Mouse (Mus musculus) cortical plate, adult 2 months (tissue): ENCODE measurements around the gene Srcin1. TPM values are rescaled to one million over a fixed set of nuclear protein-coding genes. Genes with fewer than 3 reads are reported as not detected.

ENCODE experiments used
- H3K27ac ChIP-seq: fragments of 200-500 bp; 2 replicates; pipeline ENCODE4 v1.5.1; 2012; ENCODE audit warnings: low read length, control low read depth, inconsistent platforms; ENCODE audit not compliant: insufficient read depth
- H3K4me1 ChIP-seq: fragments of 200-500 bp; 2 replicates; pipeline ENCODE4 v1.6.1; 2011; ENCODE audit warnings: low read length; ENCODE audit not compliant: control insufficient read depth, insufficient read depth
- H3K4me3 ChIP-seq: fragments of 200-500 bp; 2 replicates; pipeline ENCODE4 v1.5.1; 2011; ENCODE audit warnings: mild to moderate bottlenecking, low read length, control low read depth; ENCODE audit not compliant: insufficient read depth
- CTCF ChIP-seq: fragments of 200-500 bp; IDR thresholded peaks from 2 replicates; pipeline ENCODE4 v1.5.1; 2011; ENCODE audit warnings: mild to moderate bottlenecking, control low read depth, low read length; ENCODE audit not compliant: insufficient read depth; ENCODE audit errors: extremely low read depth
- POLR2A ChIP-seq: fragments of 200-500 bp; IDR thresholded peaks from 2 replicates; pipeline ENCODE4 v1.6.1; 2011; ENCODE audit warnings: mild to moderate bottlenecking, low read length, control low read depth; ENCODE audit not compliant: insufficient read depth; ENCODE audit errors: extremely low read depth
- polyA plus RNA-seq: library from polyadenylated mRNA; depleted of rRNA; stranded (reverse); fragments of >200 nt; gene quantifications from 2 replicates; pipeline ENCODE4 v1.2.3, GENCODE M21; 2012

Srcin1 gene
- polyA plus RNA-seq, 1 experiment: 141 TPM

- no peak overlapping the region for H3K4me3 ChIP-seq
- H3K27ac ChIP-seq: no peak overlapping the region
- TF ChIP-seq POLR2A (no peak), CTCF (no peak)
- H3K4me1 ChIP-seq: peaks cover 1% of the 10 kb centered on the region; the same call in 1 of the 2 replicates
Observed at GRCm38 (mm10) chr11:97502846-97503245, 73.1 kb downstream of the Srcin1 start.

- Histone ChIP-seq H3K4me3 (no peak overlapping the region), H3K27ac (no peak overlapping the region), H3K4me1 (peaks cover 1% of the 10 kb centered on the region; the same call in 1 of the 2 replicates)
- TF ChIP-seq CTCF: no peak
- peak; percentile 28; the same call in 1 of the 2 replicates for TF ChIP-seq POLR2A
Observed at GRCm38 (mm10) chr11:97502383-97502782, 73.6 kb downstream of the Srcin1 start.

- Histone ChIP-seq H3K4me3 (no peak overlapping the region), H3K27ac (no peak overlapping the region; the same call in 1 of the 2 replicates)
Observed at GRCm38 (mm10) chr11:97500720-97501448, 75.1 kb downstream of the Srcin1 start.

GRCm38 (mm10) chr11:97499865-97500719 is 75.9 kb downstream of the Srcin1 start, which contains the start of gene 4933428G20Rik:
TSS of gene 4933428G20Rik (minus strand) at chr11:97500340.
- TF ChIP-seq POLR2A: peak; percentile 24; the same call in 1 of the 2 replicates
- no peak for TF ChIP-seq CTCF
- Histone ChIP-seq H3K4me1 (peaks cover 1% of the 10 kb centered on the region; the same call in 1 of the 2 replicates), H3K27ac (no peak within 1 kb of the TSS; the same call in 1 of the 2 replicates), H3K4me3 (no peak within 1 kb of the TSS)

More at GRCm38 (mm10) chr11:97500720-97501448, 75.1 kb downstream of the Srcin1 start:
- H3K4me1 ChIP-seq: peaks cover 1% of the 10 kb centered on the region; the same call in 1 of the 2 replicates
- TF ChIP-seq CTCF: no peak
- no peak for TF ChIP-seq POLR2A

GRCm38 (mm10) chr11:97497543-97497942 is 78.4 kb downstream of the Srcin1 start:
- H3K4me1 ChIP-seq: peaks cover under 1% of the 10 kb centered on the region; the same call in 1 of the 2 replicates

GRCm38 (mm10) chr11:97492836-97493235 is 83.2 kb downstream of the Srcin1 start:
- Histone ChIP-seq H3K4me1 (no peaks in the 10 kb centered on the region), H3K27ac (no peak overlapping the region), H3K4me3 (no peak overlapping the region)
- TF ChIP-seq CTCF (no peak), POLR2A (no peak)

More at GRCm38 (mm10) chr11:97497543-97497942, 78.4 kb downstream of the Srcin1 start:
- TF ChIP-seq CTCF: no peak
- TF ChIP-seq POLR2A: no peak
- Histone ChIP-seq H3K27ac (no peak overlapping the region), H3K4me3 (no peak overlapping the region)

GRCm38 (mm10) chr11:97491640-97492039 is 84.3 kb downstream of the Srcin1 start:
- no peak overlapping the region for H3K4me3 ChIP-seq
- H3K27ac ChIP-seq: no peak overlapping the region
- no peaks in the 10 kb centered on the region for H3K4me1 ChIP-seq
- TF ChIP-seq POLR2A (no peak), CTCF (no peak)

DNA sequence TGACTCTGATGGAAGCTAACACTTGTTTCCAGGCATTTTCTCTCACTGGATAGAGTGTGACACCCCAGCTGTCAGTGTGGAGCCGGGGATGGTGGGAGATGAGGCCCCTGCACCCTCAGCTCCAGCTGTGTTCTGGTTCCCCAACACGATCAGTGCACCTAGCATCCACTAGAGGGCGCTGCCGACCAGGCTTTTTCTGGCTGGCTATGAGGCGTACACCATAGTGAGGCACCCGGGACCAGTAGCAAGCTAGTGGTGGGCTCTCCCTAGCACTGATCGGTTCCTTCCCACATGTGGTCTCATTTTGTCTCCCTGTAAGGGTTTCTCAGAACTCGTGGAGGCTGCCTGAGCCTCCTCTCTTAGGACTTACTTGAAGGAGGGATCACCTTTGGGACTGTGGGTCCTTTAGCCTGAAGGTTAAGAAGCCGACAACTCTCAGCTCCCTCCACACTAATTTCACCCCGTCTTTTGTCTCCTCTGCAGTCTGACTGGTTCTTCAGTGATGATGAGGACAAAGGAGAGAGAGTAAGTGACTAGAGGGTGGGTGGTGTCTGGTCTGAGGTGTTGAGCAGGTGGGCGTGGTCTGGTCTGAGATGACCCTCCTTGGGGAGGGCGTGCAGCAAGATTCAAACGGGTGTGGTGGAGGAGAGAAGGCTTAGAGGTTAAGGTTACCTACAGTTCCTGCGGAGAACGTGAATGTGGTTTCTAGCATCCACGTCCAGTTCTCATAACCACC is 86.2 kb downstream of the Srcin1 start:
- TF ChIP-seq POLR2A: no peak
- TF ChIP-seq CTCF: peak; percentile 90
- Histone ChIP-seq H3K4me3 (no peak overlapping the region), H3K4me1 (no peaks in the 10 kb centered on the region), H3K27ac (no peak overlapping the region)

DNA sequence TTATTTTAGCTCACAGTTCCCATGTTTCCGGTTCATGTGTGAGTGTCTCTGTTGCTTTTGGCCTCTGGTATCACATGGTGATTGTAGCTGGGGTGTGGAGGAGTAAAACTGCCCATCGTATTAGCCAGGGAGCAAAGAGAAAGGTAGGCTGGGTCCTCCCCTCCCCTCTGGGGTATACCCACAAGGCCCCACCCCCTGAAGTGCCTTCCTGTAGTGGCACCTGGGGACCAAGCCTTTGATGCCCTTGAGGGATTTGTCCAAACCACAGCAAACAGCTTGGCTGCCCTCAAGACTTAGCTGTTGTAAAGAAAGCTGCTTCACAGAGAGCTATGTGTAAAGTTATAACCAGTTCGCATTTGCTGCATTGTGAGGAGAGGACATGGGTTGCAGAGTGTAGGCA is 88.3 kb downstream of the Srcin1 start:
- TF ChIP-seq CTCF (no peak), POLR2A (no peak)
- Histone ChIP-seq H3K4me3 (no peak overlapping the region), H3K27ac (no peak overlapping the region), H3K4me1 (no peaks in the 10 kb centered on the region)
